Mouse (Mus musculus) thymus, postnatal 4 days (tissue): ENCODE results near the gene Zfp553.
"Not testable (repeated sequence)": the region's sequence is repeated elsewhere in the genome, so short reads cannot be mapped to it uniquely, and the experiment has no call there.

Experiments used
- DNase-seq: peaks from one replicate; pipeline ENCODE4 v3.0.0; 2021

Zfp553 gene

GRCm38 (mm10) chr7:127243361-127243867 lies 10.6 kb downstream of the Zfp553 start:
- DNase-seq = no peak

GRCm38 (mm10) chr7:127243870-127244657 lies 11.2 kb downstream of the Zfp553 start, which contains the start of gene Zfp771:
Gene Zfp771 (plus strand): TSS chr7:127244274.
- DNase-seq = peak; percentile 97

GRCm38 (mm10) chr7:127244658-127245510 lies 12.0 kb downstream of the Zfp553 start:
- no peak for DNase-seq

- not testable (repeated sequence) for DNase-seq
Measured at GRCm38 (mm10) chr7:127250511-127250910, 17.6 kb downstream of the Zfp553 start.

GRCm38 (mm10) chr7:127252414-127252813 lies 19.6 kb downstream of the Zfp553 start:
- DNase-seq = peak; percentile 70

- no peak for DNase-seq
Measured at GRCm38 (mm10) chr7:127253341-127253740, 20.5 kb downstream of the Zfp553 start.

- DNase-seq = peak; percentile 98
Measured at GRCm38 (mm10) chr7:127253821-127254769, 21.2 kb downstream of the Zfp553 start.

GRCm38 (mm10) chr7:127255008-127255407 lies 22.1 kb downstream of the Zfp553 start:
- no peak for DNase-seq

GRCm38 (mm10) chr7:127255965-127256364 lies 23.1 kb downstream of the Zfp553 start:
- no peak for DNase-seq

- no peak for DNase-seq
Measured at GRCm38 (mm10) chr7:127256518-127256917, 23.7 kb downstream of the Zfp553 start.

GRCm38 (mm10) chr7:127259186-127259905 lies 26.5 kb downstream of the Zfp553 start:
- DNase-seq = no peak

- DNase-seq = peak; percentile 95
Measured at GRCm38 (mm10) chr7:127260309-127261111, 27.6 kb downstream of the Zfp553 start, which contains the start of gene Dctpp1. Gene Dctpp1 (minus strand): TSS chr7:127260709.

- DNase-seq = no peak
Measured at GRCm38 (mm10) chr7:127262218-127262961, 29.5 kb downstream of the Zfp553 start.

- no peak for DNase-seq
Measured at GRCm38 (mm10) chr7:127263526-127263925, 30.7 kb downstream of the Zfp553 start.

GRCm38 (mm10) chr7:127270256-127270655 lies 37.4 kb downstream of the Zfp553 start:
- no peak for DNase-seq

GRCm38 (mm10) chr7:127270666-127271065 lies 37.8 kb downstream of the Zfp553 start:
- no peak for DNase-seq

- no peak for DNase-seq
Measured at GRCm38 (mm10) chr7:127271093-127271492, 38.2 kb downstream of the Zfp553 start.

GRCm38 (mm10) chr7:127272566-127272965 lies 39.7 kb downstream of the Zfp553 start:
- no peak for DNase-seq

GRCm38 (mm10) chr7:127273118-127273923 lies 40.5 kb downstream of the Zfp553 start:
- no peak for DNase-seq
